Mouse (Mus musculus): ENCODE measurements at regions not wholly inside any gene's neighbourhood (a gene's known extent, or its start where the extent isn't known, plus 50 kb on each side); places are given as distances from the start of the nearest gene placed in this dataset.

- Histone ChIP-seq H3K4me2 (ENCODE audit: low read depth, low read length) (no peak overlapping the region), H3K27ac (no peak overlapping the region), H3K9ac (replicated peaks; ENCODE audit: low read length) (no peak overlapping the region), H3K4me3 (ENCODE audit: low read length) (no peak overlapping the region), H3K27me3 (ENCODE audit: insufficient read depth, low read length) (no peaks in the 10 kb centered on the region), H3K36me3 (ENCODE audit: insufficient read depth, low read length) (no peaks in the 10 kb centered on the region), H3K4me1 (ENCODE audit: insufficient read depth, low read length) (no peaks in the 10 kb centered on the region), H3K9me3 (ENCODE audit: low read length) (no peaks in the 10 kb centered on the region)
- TF ChIP-seq CTCF (IDR thresholded peaks at IDR 0.05; ENCODE audit: low read depth), result no peak
- WGBS, result 57% methylated on average over 5 of the region's 5 CpGs
- ATAC-seq, result no peak
- no peak for DNase-seq (ENCODE audit: low spot score)
These were observed 57.4 kb upstream of the Lmo2 start for GRCm38 (mm10) chr2:103900384-103900783.

- H3K9ac ChIP-seq (replicated peaks; ENCODE audit: low read length), result no peak overlapping the region
- H3K27me3 ChIP-seq (ENCODE audit: insufficient read depth, low read length), result no peaks in the 10 kb centered on the region
- no peak overlapping the region; the same call in 1 of the 2 replicates for H3K27ac ChIP-seq
- H3K4me3 ChIP-seq (ENCODE audit: low read length), result no peak overlapping the region
- no peak for TF ChIP-seq CTCF (IDR thresholded peaks at IDR 0.05; ENCODE audit: low read depth)
- ATAC-seq (no peak), DNase-seq (ENCODE audit: low spot score) (no peak)
- WGBS, result 69% methylated on average over 1 of the region's 1 CpGs
- no peaks in the 10 kb centered on the region for H3K36me3 ChIP-seq (ENCODE audit: insufficient read depth, low read length)
- no peaks in the 10 kb centered on the region for H3K4me1 ChIP-seq (ENCODE audit: insufficient read depth, low read length)
- H3K9me3 ChIP-seq (ENCODE audit: low read length), result no peaks in the 10 kb centered on the region
- H3K4me2 ChIP-seq (ENCODE audit: low read depth, low read length), result no peak overlapping the region
These were observed 56.3 kb upstream of the Lmo2 start for GRCm38 (mm10) chr2:103901457-103901856.

- H3K4me3 ChIP-seq (ENCODE audit: low read length), result no peak overlapping the region
- no peak overlapping the region for H3K9ac ChIP-seq (replicated peaks; ENCODE audit: low read length)
- H3K27me3 ChIP-seq (ENCODE audit: insufficient read depth, low read length), result no peaks in the 10 kb centered on the region
- no peak for TF ChIP-seq CTCF (IDR thresholded peaks at IDR 0.05; ENCODE audit: low read depth)
- H3K9me3 ChIP-seq (ENCODE audit: low read length), result no peaks in the 10 kb centered on the region
- H3K27ac ChIP-seq, result no peak overlapping the region
- H3K36me3 ChIP-seq (ENCODE audit: insufficient read depth, low read length), result no peaks in the 10 kb centered on the region
- H3K4me2 ChIP-seq (ENCODE audit: low read depth, low read length), result no peak overlapping the region
- DNase-seq (ENCODE audit: low spot score) (no peak), ATAC-seq (0 out of 2 replicates have a peak, but pooled peaks have one; percentile 19)
- whole genome bisulfite sequencing, result 55% methylated on average over 11 of the region's 11 CpGs
- no peaks in the 10 kb centered on the region for H3K4me1 ChIP-seq (ENCODE audit: insufficient read depth, low read length)
These were observed 55.0 kb upstream of the Lmo2 start for GRCm38 (mm10) chr2:103902777-103903176.

- Histone ChIP-seq H3K4me3 (ENCODE audit: low read length) (no peak overlapping the region), H3K36me3 (ENCODE audit: insufficient read depth, low read length) (no peaks in the 10 kb centered on the region), H3K27ac (no peak overlapping the region), H3K27me3 (ENCODE audit: insufficient read depth, low read length) (no peaks in the 10 kb centered on the region), H3K4me2 (ENCODE audit: low read depth, low read length) (no peak overlapping the region), H3K9me3 (ENCODE audit: low read length) (no peaks in the 10 kb centered on the region), H3K9ac (replicated peaks; ENCODE audit: low read length) (no peak overlapping the region), H3K4me1 (ENCODE audit: insufficient read depth, low read length) (no peaks in the 10 kb centered on the region)
- TF ChIP-seq CTCF (IDR thresholded peaks at IDR 0.05; ENCODE audit: low read depth), result no peak
- WGBS, result 77% methylated on average over 1 of the region's 1 CpGs
- no peak for DNase-seq (ENCODE audit: low spot score)
- ATAC-seq, result no peak
These were observed 52.1 kb upstream of the Lmo2 start for GRCm38 (mm10) chr2:103905681-103906080.

- Histone ChIP-seq H3K9me3 (ENCODE audit: low read length) (no peaks in the 10 kb centered on the region), H3K27ac (no peak overlapping the region), H3K4me3 (ENCODE audit: low read length) (no peak overlapping the region), H3K36me3 (ENCODE audit: insufficient read depth, low read length) (no peaks in the 10 kb centered on the region), H3K27me3 (ENCODE audit: insufficient read depth, low read length) (no peaks in the 10 kb centered on the region), H3K9ac (replicated peaks; ENCODE audit: low read length) (no peak overlapping the region), H3K4me1 (ENCODE audit: insufficient read depth, low read length) (no peaks in the 10 kb centered on the region), H3K4me2 (ENCODE audit: low read depth, low read length) (no peak overlapping the region)
- ATAC-seq, result no peak
- no peak for TF ChIP-seq CTCF (IDR thresholded peaks at IDR 0.05; ENCODE audit: low read depth)
- no peak for DNase-seq (ENCODE audit: low spot score)
- WGBS, result 37% methylated on average over 2 of the region's 2 CpGs
These were observed 51.1 kb upstream of the Lmo2 start for GRCm38 (mm10) chr2:103906581-103907184.

Data from hindbrain, postnatal 0 days (tissue).